Mouse (Mus musculus) kidney, adult 2 months (tissue): Measurements from ENCODE around the gene Dis3l2. TPM values are rescaled to one million over a fixed set of nuclear protein-coding genes. Genes with fewer than 3 reads are reported as not detected.

Experiments used
- DNase-seq: peaks from one replicate; pipeline ENCODE4 v3.0.0; 2021
- H3K27ac ChIP-seq: fragments of 200-500 bp; 2 replicates; pipeline ENCODE4 v1.5.1; 2012; ENCODE audit warnings: low read depth, low read length, control low read depth, inconsistent platforms; ENCODE audit not compliant: insufficient read depth
- H3K27me3 ChIP-seq: fragments of 200-500 bp; replicated peaks from 2 replicates; pipeline ENCODE4 v1.6.1; 2012; ENCODE audit warnings: mild to moderate bottlenecking, moderate library complexity, low read length, inconsistent platforms; ENCODE audit not compliant: control insufficient read depth, insufficient read depth
- H3K36me3 ChIP-seq: fragments of 200-500 bp; 2 replicates; pipeline ENCODE4 v1.6.1; 2012; ENCODE audit warnings: mild to moderate bottlenecking, moderate library complexity, low read length, inconsistent platforms; ENCODE audit not compliant: control insufficient read depth, insufficient read depth
- H3K4me1 ChIP-seq: fragments of 200-500 bp; 2 replicates; pipeline ENCODE4 v1.6.1; 2011; ENCODE audit warnings: low read length; ENCODE audit not compliant: control insufficient read depth, insufficient read depth
- H3K4me3 ChIP-seq: fragments of 200-500 bp; 2 replicates; pipeline ENCODE4 v1.5.1; 2011; ENCODE audit warnings: mild to moderate bottlenecking, low read depth, low read length, control low read depth; ENCODE audit not compliant: insufficient read depth
- CTCF ChIP-seq: fragments of 200-500 bp; conservative IDR thresholded peaks from 2 replicates; pipeline ENCODE4 v1.5.1; 2011; ENCODE audit warnings: low read depth, mild to moderate bottlenecking, control low read depth, low read length, moderate library complexity, mixed read lengths; ENCODE audit not compliant: insufficient read depth, insufficient read length
- POLR2A ChIP-seq: fragments of 200-500 bp; IDR thresholded peaks from one replicate; pipeline ENCODE4 v1.6.1; 2011; ENCODE audit warnings: low read depth, low read length, control low read depth
- WGBS: fragments of 180-500 bp; shearing (Covaris S2); methylation state at CpG from one replicate; pipeline ENCODE4 v1.1.7; 2018; 5-methylcytosine and 5-hydroxymethylcytosine counted together
- polyA plus RNA-seq: library from polyadenylated mRNA; depleted of rRNA; stranded (reverse); fragments of >200 nt; gene quantifications from 2 replicates; pipeline ENCODE4 v1.2.3, GENCODE M21; 2012

The Dis3l2 gene
- polyA plus RNA-seq, 1 experiment = 15.7 TPM

- WGBS = 74% methylated on average over 4 of the region's 4 CpGs
- no peak for DNase-seq
Observed at GRCm38 (mm10) chr1:87057075-87057474, 353.5 kb downstream of the Dis3l2 start.

DNA sequence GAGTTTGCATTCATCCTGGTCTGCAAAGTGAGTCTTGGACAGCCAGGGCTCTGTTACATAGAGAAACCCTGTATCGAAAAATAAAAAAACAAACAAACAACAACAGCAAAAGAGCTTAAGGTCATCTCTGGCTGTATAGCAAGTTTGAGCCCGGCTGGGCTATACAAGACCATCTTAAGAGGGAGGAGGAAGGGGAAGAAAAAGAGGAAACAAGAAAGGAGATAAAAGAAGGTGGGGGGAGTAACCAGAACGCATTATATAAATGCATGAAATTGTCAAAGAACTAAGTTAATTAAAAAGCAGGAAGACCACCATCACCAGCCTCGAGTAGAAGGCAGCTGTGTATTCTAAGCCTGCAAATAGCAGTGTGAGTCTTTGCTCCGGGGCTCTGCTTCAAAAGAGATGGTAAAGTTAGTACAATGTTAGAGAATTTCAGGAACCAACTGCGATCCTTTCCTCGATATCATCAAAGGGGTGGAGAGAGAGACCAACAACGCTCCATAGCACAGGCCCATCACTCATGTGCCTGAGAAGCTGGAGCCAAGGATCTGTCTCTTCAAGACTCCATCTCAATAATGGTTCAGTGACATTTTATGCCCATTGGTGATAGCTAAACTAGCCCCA, 355.5 kb downstream of the Dis3l2 start:
- 79% methylated on average over 8 of the region's 8 CpGs for WGBS
- no peak overlapping the region for H3K27ac ChIP-seq
- DNase-seq = no peak

More at GRCm38 (mm10) chr1:87057075-87057474, 353.5 kb downstream of the Dis3l2 start:
- H3K4me3 ChIP-seq = no peak overlapping the region
- H3K36me3 ChIP-seq = no peaks in the 10 kb centered on the region
- TF ChIP-seq POLR2A (no peak), CTCF (no peak)
- no peaks in the 10 kb centered on the region for H3K27me3 ChIP-seq
- no peaks in the 10 kb centered on the region for H3K4me1 ChIP-seq
- no peak overlapping the region for H3K27ac ChIP-seq

GRCm38 (mm10) chr1:87060913-87061312, 357.3 kb downstream of the Dis3l2 start:
- DNase-seq = no peak
- Histone ChIP-seq H3K36me3 (no peaks in the 10 kb centered on the region), H3K4me1 (0 out of 2 replicates have a peak, but pooled peaks cover 2% of the 10 kb centered on the region), H3K4me3 (no peak overlapping the region), H3K27ac (no peak overlapping the region), H3K27me3 (no peaks in the 10 kb centered on the region)
- TF ChIP-seq POLR2A = no peak
- TF ChIP-seq CTCF = peak; percentile 14; the same call in 1 of the 2 replicates

More for the DNA sequence above, 355.5 kb downstream of the Dis3l2 start:
- Histone ChIP-seq H3K27me3 (no peaks in the 10 kb centered on the region), H3K36me3 (no peaks in the 10 kb centered on the region), H3K4me1 (no peaks in the 10 kb centered on the region), H3K4me3 (no peak overlapping the region)
- TF ChIP-seq POLR2A = no peak
- no peak for TF ChIP-seq CTCF

DNA sequence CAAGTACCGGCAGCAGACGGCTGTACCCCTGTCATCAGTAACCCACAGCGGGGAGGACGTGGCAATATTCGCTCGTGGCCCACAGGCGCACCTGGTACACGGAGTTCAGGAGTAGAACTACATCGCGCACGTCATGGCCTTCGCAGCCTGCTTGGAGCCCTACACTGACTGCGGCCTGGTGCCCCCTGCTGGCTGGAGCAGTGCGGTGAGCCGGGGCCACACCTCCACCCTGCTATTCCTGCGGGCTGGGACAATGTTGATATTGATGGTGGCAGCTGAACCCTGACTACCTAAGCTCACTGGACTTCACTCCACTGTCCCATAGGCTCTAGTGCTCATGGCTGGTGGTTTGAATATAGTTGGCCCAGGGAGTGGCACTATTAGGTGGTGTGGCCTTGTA, 367.1 kb downstream of the Dis3l2 start:
- WGBS = 60% methylated on average over 16 of the region's 16 CpGs
- Histone ChIP-seq H3K4me3 (no peak overlapping the region), H3K4me1 (no peaks in the 10 kb centered on the region), H3K27me3 (no peaks in the 10 kb centered on the region), H3K36me3 (no peaks in the 10 kb centered on the region), H3K27ac (no peak overlapping the region)
- peak; percentile 23 for DNase-seq
- TF ChIP-seq CTCF = peak; percentile 60; the same call in 1 of the 2 replicates
- TF ChIP-seq POLR2A = no peak

- H3K27ac ChIP-seq = no peak overlapping the region
- H3K36me3 ChIP-seq = no peaks in the 10 kb centered on the region
- H3K4me3 ChIP-seq = no peak overlapping the region
- TF ChIP-seq POLR2A = no peak
- no peak for TF ChIP-seq CTCF
- no peaks in the 10 kb centered on the region for H3K27me3 ChIP-seq
- WGBS = 85% methylated on average over 8 of the region's 8 CpGs
- no peak for DNase-seq
- H3K4me1 ChIP-seq = no peaks in the 10 kb centered on the region
Observed at GRCm38 (mm10) chr1:87073776-87074175, 370.2 kb downstream of the Dis3l2 start.

DNA sequence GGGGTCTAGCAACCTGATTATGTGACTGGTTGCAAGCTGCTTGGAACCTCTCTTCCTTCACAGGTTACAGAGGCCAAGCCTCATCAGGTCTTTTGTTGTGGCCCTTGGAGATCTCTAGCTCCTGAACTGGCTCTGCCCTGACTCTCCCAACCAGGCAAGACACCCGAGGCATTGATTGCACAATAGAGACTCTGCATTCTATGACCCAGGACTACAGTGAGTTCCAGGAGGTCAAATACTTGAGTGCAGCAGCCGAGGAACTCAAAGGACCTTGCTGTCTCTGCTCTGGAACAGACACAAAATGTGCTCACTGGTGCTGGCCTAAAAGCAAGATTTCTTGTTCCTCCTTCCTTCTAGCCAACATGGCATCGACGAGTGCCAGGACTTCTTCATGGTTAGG, 382.6 kb downstream of the Dis3l2 start:
- H3K4me1 ChIP-seq = no peaks in the 10 kb centered on the region
- DNase-seq = peak; percentile 22
- TF ChIP-seq POLR2A = no peak
- no peak for TF ChIP-seq CTCF
- no peaks in the 10 kb centered on the region for H3K36me3 ChIP-seq
- 46% methylated on average over 4 of the region's 4 CpGs for WGBS
- no peaks in the 10 kb centered on the region for H3K27me3 ChIP-seq
- no peak overlapping the region for H3K27ac ChIP-seq
- no peak overlapping the region for H3K4me3 ChIP-seq

- no peaks in the 10 kb centered on the region for H3K27me3 ChIP-seq
- H3K27ac ChIP-seq = no peak overlapping the region
- no peak overlapping the region for H3K4me3 ChIP-seq
- WGBS = 81% methylated on average over 17 of the region's 17 CpGs
- no peaks in the 10 kb centered on the region for H3K36me3 ChIP-seq
- TF ChIP-seq CTCF = no peak
- TF ChIP-seq POLR2A = no peak
- DNase-seq = no peak
- H3K4me1 ChIP-seq = no peaks in the 10 kb centered on the region
Observed at GRCm38 (mm10) chr1:87086964-87087363, 383.4 kb downstream of the Dis3l2 start.

- H3K36me3 ChIP-seq = no peaks in the 10 kb centered on the region
- WGBS = 87% methylated on average over 11 of the region's 11 CpGs
Observed at GRCm38 (mm10) chr1:87089251-87089650, 385.6 kb downstream of the Dis3l2 start.

More at GRCm38 (mm10) chr1:87089251-87089650, 385.6 kb downstream of the Dis3l2 start:
- TF ChIP-seq CTCF (no peak), POLR2A (no peak)
- Histone ChIP-seq H3K4me1 (no peaks in the 10 kb centered on the region), H3K27ac (no peak overlapping the region), H3K4me3 (no peak overlapping the region), H3K27me3 (no peaks in the 10 kb centered on the region)
- no peak for DNase-seq
